Mouse (Mus musculus): ENCODE measurements at regions not wholly inside any gene's neighbourhood (a gene's known extent, or its start where the extent isn't known, plus 50 kb on each side); places are given as distances from the start of the nearest gene placed in this dataset.

DNA sequence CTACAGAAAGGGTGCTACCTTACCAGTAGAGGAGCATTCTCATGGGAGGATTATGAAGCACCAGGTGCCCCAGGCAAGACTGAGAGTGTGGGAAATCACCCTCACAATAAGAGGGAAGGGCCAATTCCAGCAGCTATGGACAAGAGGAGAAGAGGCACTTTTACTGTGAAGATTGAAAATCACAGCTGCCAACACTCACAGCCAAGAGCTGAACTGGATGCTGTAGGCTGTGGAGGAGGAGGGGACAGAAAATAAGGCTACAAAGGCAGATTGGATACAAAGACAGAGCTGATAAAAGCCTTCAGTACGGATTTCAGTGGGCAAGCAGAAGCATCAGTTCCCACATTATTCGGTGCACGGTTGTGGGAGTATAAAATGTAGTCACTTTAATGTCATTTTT is 74.4 kb upstream of the Lifr start:
- TF ChIP-seq CTCF (IDR thresholded peaks at IDR 0.05; ENCODE audit: low read depth): no peak
- no peak for TF ChIP-seq EP300 (IDR thresholded peaks at IDR 0.05; ENCODE audit: low read depth)

All from heart, postnatal 0 days (tissue).